Mouse (Mus musculus): ENCODE measurements around the gene Trim63. TPM values are rescaled to one million over a fixed set of nuclear protein-coding genes. Genes with fewer than 3 reads are reported as not detected.

The Trim63 gene
- polyA plus RNA-seq, 1 experiment from 2014 or later: 0.56 TPM

DNA sequence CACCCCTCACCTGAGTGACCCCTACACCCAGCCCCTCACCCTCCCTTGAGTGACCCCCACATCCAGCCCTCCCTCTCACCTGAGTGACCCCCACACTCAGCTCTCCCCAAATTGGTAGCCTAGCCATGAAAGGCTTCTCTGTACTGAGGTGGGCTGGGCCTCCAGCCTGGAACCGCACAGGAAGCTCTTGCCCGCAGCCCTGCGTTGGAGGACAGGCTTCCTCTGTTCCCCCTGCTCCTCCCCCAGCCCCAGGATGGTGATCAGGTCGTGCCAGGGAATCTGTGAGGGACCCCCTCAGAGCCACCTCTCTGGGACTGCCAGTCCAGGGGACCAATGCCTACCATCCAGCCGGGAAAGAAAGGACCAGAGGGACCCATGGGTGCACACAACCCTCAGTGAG, 50.4 kb downstream of the Trim63 start:
- peaks cover 80% of the 10 kb centered on the region for H3K27me3 ChIP-seq (ENCODE audit: insufficient read depth, poor library complexity, severe bottlenecking)
- WGBS: 43% methylated on average over 5 of the region's 5 CpGs

GRCm38 (mm10) chr4:134370649-134371221, 55.8 kb downstream of the Trim63 start:
- H3K4me1 ChIP-seq (replicated peaks): peaks cover 32% of the 10 kb centered on the region
- peak overlapping the region; percentile 46; the same call in 1 of the 2 replicates for H3K27ac ChIP-seq
- peaks cover 86% of the 10 kb centered on the region for H3K27me3 ChIP-seq (ENCODE audit: insufficient read depth, poor library complexity, severe bottlenecking)
- no peaks in the 10 kb centered on the region for H3K9me3 ChIP-seq
- peak; percentile 25 for DNase-seq (ENCODE audit: low spot score)
- WGBS: under 1% methylated on average over 18 of the region's 18 CpGs
- H3K4me3 ChIP-seq: peak overlapping the region; percentile 60
- no peaks in the 10 kb centered on the region for H3K36me3 ChIP-seq

More for the DNA sequence above, 50.4 kb downstream of the Trim63 start:
- Histone ChIP-seq H3K4me1 (replicated peaks) (peaks cover 27% of the 10 kb centered on the region), H3K9me3 (no peaks in the 10 kb centered on the region), H3K36me3 (no peaks in the 10 kb centered on the region), H3K4me3 (no peak overlapping the region), H3K27ac (no peak overlapping the region)
- DNase-seq (ENCODE audit: low spot score): no peak

- peak; percentile 35 for DNase-seq (ENCODE audit: low spot score)
- Histone ChIP-seq H3K27ac (no peak overlapping the region; the same call in 1 of the 2 replicates), H3K36me3 (no peaks in the 10 kb centered on the region), H3K27me3 (ENCODE audit: insufficient read depth, poor library complexity, severe bottlenecking) (peaks cover 82% of the 10 kb centered on the region), H3K9me3 (no peaks in the 10 kb centered on the region), H3K4me3 (peak overlapping the region; percentile 60), H3K4me1 (replicated peaks) (peaks cover 32% of the 10 kb centered on the region)
- WGBS: under 1% methylated on average over 17 of the region's 17 CpGs
These were observed 56.5 kb downstream of the Trim63 start for GRCm38 (mm10) chr4:134371316-134371855.

GRCm38 (mm10) chr4:134372294-134372747, 57.4 kb downstream of the Trim63 start:
- peak; percentile 77 for DNase-seq (ENCODE audit: low spot score)
- under 1% methylated on average over 16 of the region's 16 CpGs for whole genome bisulfite sequencing
- no peaks in the 10 kb centered on the region for H3K9me3 ChIP-seq
- peak overlapping the region; percentile 60 for H3K4me3 ChIP-seq
- no peak overlapping the region for H3K27ac ChIP-seq
- peaks cover 76% of the 10 kb centered on the region for H3K27me3 ChIP-seq (ENCODE audit: insufficient read depth, poor library complexity, severe bottlenecking)
- H3K36me3 ChIP-seq: no peaks in the 10 kb centered on the region
- H3K4me1 ChIP-seq (replicated peaks): peaks cover 32% of the 10 kb centered on the region

GRCm38 (mm10) chr4:134373295-134373694, 58.4 kb downstream of the Trim63 start:
- H3K27me3 ChIP-seq (ENCODE audit: insufficient read depth, poor library complexity, severe bottlenecking): peaks cover 67% of the 10 kb centered on the region
- 88% methylated on average over 8 of the region's 8 CpGs for WGBS
- DNase-seq (ENCODE audit: low spot score): no peak
- H3K36me3 ChIP-seq: no peaks in the 10 kb centered on the region
- no peaks in the 10 kb centered on the region for H3K9me3 ChIP-seq
- peaks cover 36% of the 10 kb centered on the region for H3K4me1 ChIP-seq (replicated peaks)
- no peak overlapping the region for H3K4me3 ChIP-seq
- no peak overlapping the region for H3K27ac ChIP-seq

- peaks cover 43% of the 10 kb centered on the region for H3K4me1 ChIP-seq (replicated peaks)
- H3K27me3 ChIP-seq (ENCODE audit: insufficient read depth, poor library complexity, severe bottlenecking): peaks cover 56% of the 10 kb centered on the region
- no peak for DNase-seq (ENCODE audit: low spot score)
- no peak overlapping the region for H3K4me3 ChIP-seq
- no peak overlapping the region for H3K27ac ChIP-seq
- 55% methylated on average over 1 of the region's 1 CpGs for WGBS
- no peaks in the 10 kb centered on the region for H3K9me3 ChIP-seq
- H3K36me3 ChIP-seq: no peaks in the 10 kb centered on the region
These were observed 59.4 kb downstream of the Trim63 start for GRCm38 (mm10) chr4:134374306-134374705.

DNA sequence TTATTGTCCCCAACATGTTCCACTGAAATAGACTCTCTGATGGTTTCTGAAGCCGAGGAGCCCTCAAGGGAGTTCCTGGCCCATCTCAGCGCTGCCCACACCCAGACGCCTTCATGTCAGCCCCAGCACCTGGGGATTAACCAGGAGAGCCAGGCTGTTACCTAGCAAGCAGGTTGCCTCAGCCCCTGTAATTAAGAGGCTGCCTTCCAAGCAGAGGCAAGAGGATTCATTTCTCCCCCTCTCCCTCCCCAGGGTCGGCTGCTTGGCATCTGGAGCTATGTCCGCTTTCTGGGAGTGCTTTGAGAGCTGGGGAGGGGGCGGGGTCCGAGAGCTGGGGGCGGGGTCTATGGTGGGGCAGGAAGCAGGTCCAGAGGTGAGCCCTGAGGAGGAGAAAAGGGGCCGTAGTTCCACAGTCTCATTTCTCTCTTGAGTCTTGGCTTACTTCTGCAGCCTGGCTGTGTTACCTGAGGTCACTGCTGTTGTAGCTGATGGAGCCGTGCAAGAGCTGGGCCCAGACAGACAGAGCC, 63.2 kb downstream of the Trim63 start:
- Histone ChIP-seq H3K27ac (no peak overlapping the region), H3K27me3 (ENCODE audit: insufficient read depth, poor library complexity, severe bottlenecking) (peaks cover 19% of the 10 kb centered on the region), H3K4me3 (no peak overlapping the region), H3K9me3 (no peaks in the 10 kb centered on the region), H3K36me3 (no peaks in the 10 kb centered on the region), H3K4me1 (replicated peaks) (peaks cover 13% of the 10 kb centered on the region)
- WGBS: 31% methylated on average over 10 of the region's 10 CpGs
- DNase-seq (ENCODE audit: low spot score): no peak

Other genes with a start within 250 kb of the Trim63 start
- 5.3 and 5.5 TPM in 2 replicates for gene Cd52, start 220.0 kb upstream of the Trim63 start, polyA plus RNA-seq (2016; fragmentation: Nextera tagmentation; extraction: Ambion mirVana)
- 7.6 and 11.2 TPM in 2 replicates for gene Ubxn11, start 212.6 kb upstream of the Trim63 start, polyA plus RNA-seq (2016; fragmentation: Nextera tagmentation; extraction: Ambion mirVana)
- 333 and 386 TPM in 2 replicates for gene Sh3bgrl3, start 186.3 kb upstream of the Trim63 start, polyA plus RNA-seq (2016; fragmentation: Nextera tagmentation; extraction: Ambion mirVana)
- 30.1 and 35.1 TPM in 2 replicates for gene Cep85, start 128.0 kb upstream of the Trim63 start, polyA plus RNA-seq (2016; fragmentation: Nextera tagmentation; extraction: Ambion mirVana)
- gene Gm7534, start 112.1 kb upstream of the Trim63 start, polyA plus RNA-seq (2016; fragmentation: Nextera tagmentation; extraction: Ambion mirVana): not detected in 2 replicates
- gene Catsper4, start 87.7 kb upstream of the Trim63 start, polyA plus RNA-seq (2016; fragmentation: Nextera tagmentation; extraction: Ambion mirVana): not detected in 2 replicates
- 0.89 and 1.2 TPM in 2 replicates for gene Cnksr1, start 76.7 kb upstream of the Trim63 start, polyA plus RNA-seq (2016; fragmentation: Nextera tagmentation; extraction: Ambion mirVana)
- gene E130218I03Rik, start 71.5 kb upstream of the Trim63 start, polyA plus RNA-seq (2016; fragmentation: Nextera tagmentation; extraction: Ambion mirVana): 0.49 and 1.0 TPM in 2 replicates
- gene Zfp593, start 69.5 kb upstream of the Trim63 start, polyA plus RNA-seq (2016; fragmentation: Nextera tagmentation; extraction: Ambion mirVana): 20.6 and 21.6 TPM in 2 replicates
- not detected in 2 replicates for gene Gm30191, start 68.2 kb upstream of the Trim63 start, polyA plus RNA-seq (2016; fragmentation: Nextera tagmentation; extraction: Ambion mirVana)
- gene Grrp1, start 61.0 kb upstream of the Trim63 start, polyA plus RNA-seq (2016; fragmentation: Nextera tagmentation; extraction: Ambion mirVana): 6.2 and 6.8 TPM in 2 replicates
- gene Pdik1l, start 27.2 kb upstream of the Trim63 start, polyA plus RNA-seq (2016; fragmentation: Nextera tagmentation; extraction: Ambion mirVana): 18.1 and 18.8 TPM in 2 replicates
- gene Slc30a2, start 28.1 kb downstream of the Trim63 start, polyA plus RNA-seq (2016; fragmentation: Nextera tagmentation; extraction: Ambion mirVana): 0.10 TPM in 1 of 2 replicates, not detected in the other
- gene Extl1, start 68.7 kb downstream of the Trim63 start, polyA plus RNA-seq (2016; fragmentation: Nextera tagmentation; extraction: Ambion mirVana): 0.25 and 0.63 TPM in 2 replicates
- gene Pafah2, start 81.2 kb downstream of the Trim63 start, polyA plus RNA-seq (2016; fragmentation: Nextera tagmentation; extraction: Ambion mirVana): 7.9 and 9.5 TPM in 2 replicates
- gene Stmn1, start 153.2 kb downstream of the Trim63 start, polyA plus RNA-seq (2016; fragmentation: Nextera tagmentation; extraction: Ambion mirVana): 2,849 and 3,914 TPM in 2 replicates
- 3.1 and 4.3 TPM in 2 replicates for gene Paqr7, start 181.6 kb downstream of the Trim63 start, polyA plus RNA-seq (2016; fragmentation: Nextera tagmentation; extraction: Ambion mirVana)
- 19.3 and 25.9 TPM in 2 replicates for gene Aunip, start 195.9 kb downstream of the Trim63 start, polyA plus RNA-seq (2016; fragmentation: Nextera tagmentation; extraction: Ambion mirVana)
- gene Mtfr1l, start 220.3 kb downstream of the Trim63 start, polyA plus RNA-seq (2016; fragmentation: Nextera tagmentation; extraction: Ambion mirVana): 115 and 125 TPM in 2 replicates
- gene Selenon, start 237.0 kb downstream of the Trim63 start, polyA plus RNA-seq (2016; fragmentation: Nextera tagmentation; extraction: Ambion mirVana): 8.6 and 10.3 TPM in 2 replicates

Measured in hindbrain, embryonic 10.5 days (tissue).